Mouse (Mus musculus): ENCODE results near the gene St6galnac1. TPM values are rescaled to one million over a fixed set of nuclear protein-coding genes. Genes with fewer than 3 reads are reported as not detected.

The St6galnac1 gene
- polyA plus RNA-seq, 2 experiments, result not detected

DNA sequence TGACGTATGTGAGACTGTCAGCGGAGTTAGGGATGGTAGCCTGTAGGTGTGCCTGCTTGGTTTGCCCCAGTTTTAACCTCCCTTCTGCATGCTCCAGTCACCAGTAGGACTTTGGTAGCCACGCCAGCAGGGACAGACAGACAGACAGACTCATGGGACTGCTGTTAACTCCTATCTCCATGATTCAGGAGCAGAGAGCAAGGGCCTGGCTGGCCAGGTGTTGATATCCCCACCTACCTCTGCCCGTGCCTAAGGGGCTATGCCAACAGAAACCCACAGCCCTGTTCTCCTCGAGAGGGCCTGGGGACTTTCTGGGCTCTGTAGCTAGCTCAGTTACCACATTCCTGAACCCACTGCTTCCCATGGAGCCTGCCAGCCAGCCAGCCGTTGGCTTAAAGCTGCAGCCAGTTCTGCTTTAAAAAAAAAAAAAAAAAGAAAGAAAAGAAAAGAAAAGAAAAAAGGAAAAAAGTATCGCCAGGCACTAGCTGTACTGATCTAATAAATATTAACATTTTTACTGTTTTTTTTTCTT lies 39.6 kb upstream of the St6galnac1 start:
- Histone ChIP-seq H3K36me3 (replicated peaks; ENCODE audit: control insufficient read depth, insufficient read depth, low read depth) (no peaks in the 10 kb centered on the region), H3K9me3 (ENCODE audit: control insufficient read depth, low read length) (no peaks in the 10 kb centered on the region), H3K4me2 (ENCODE audit: low read depth) (no peak overlapping the region), H3K9ac (replicated peaks) (no peak overlapping the region), H3K27ac (no peak overlapping the region), H3K4me1 (replicated peaks; ENCODE audit: control insufficient read depth in 2 of 2, insufficient read depth in 2 of 2, low read length in 1 of 2) (no peaks in the 10 kb centered on the region), H3K27me3 (ENCODE audit: control insufficient read depth, insufficient read depth, low read length) (no peaks in the 10 kb centered on the region), H3K4me3 (ENCODE audit: insufficient read depth in 1 of 2, low read depth in 2 of 2, low read length in 2 of 2) (no peak overlapping the region)
- DNase-seq (ENCODE audit: low read depth in 3 of 3, low spot score in 3 of 3) (no peak), ATAC-seq (ENCODE audit: insufficient read depth) (no peak)
- 46% methylated on average over 7 of the region's 7 CpGs for WGBS (ENCODE audit: insufficient replicate concordance)
- TF ChIP-seq EP300 (IDR thresholded peaks at IDR 0.05; ENCODE audit: low read depth) (no peak), CTCF (IDR thresholded peaks at IDR 0.05; ENCODE audit: low read depth) (no peak)

DNA sequence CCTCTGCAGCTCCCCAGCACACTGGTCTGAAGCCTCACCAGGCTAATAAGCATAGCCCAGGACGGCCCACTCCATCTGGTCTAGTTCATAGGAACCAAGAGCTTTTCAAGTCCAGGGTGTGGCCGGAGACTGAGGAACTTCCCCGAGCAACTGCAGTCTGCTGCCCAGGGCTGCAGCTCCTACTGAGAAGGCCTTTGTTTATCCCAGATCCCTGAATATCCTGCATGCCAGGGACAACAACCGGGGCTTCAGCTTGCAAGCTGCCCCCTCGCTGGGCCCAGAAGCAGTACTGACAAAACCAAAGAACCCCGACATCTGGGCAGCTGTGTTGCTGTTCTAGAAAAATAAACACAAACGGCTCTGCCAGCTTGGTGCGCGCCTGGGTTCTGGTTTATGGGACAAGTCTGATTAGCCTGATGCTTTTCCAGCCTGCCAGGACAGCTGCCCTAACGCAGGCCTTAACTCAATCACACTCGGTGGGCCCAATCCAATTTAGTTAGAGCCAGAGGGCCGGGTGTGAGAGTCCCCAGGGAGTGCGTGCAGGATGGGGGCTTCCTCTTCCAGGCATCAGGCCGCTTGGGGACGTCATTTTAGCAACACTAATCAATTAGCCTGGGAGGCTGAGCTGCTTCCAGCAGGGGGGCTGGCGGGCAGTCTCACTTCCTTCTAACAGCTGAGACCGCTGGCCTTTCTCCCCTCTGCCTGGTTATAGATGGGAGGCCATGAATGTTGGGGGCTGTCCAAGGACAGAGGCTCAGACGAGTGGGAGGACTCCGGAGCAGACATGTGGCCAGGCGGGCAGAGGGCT lies 39.0 kb upstream of the St6galnac1 start:
- H3K27me3 ChIP-seq (ENCODE audit: control insufficient read depth, insufficient read depth, low read length), result no peaks in the 10 kb centered on the region
- H3K4me2 ChIP-seq (ENCODE audit: low read depth), result no peak overlapping the region
- H3K9ac ChIP-seq (replicated peaks), result no peak overlapping the region
- H3K9me3 ChIP-seq (ENCODE audit: control insufficient read depth, low read length), result no peaks in the 10 kb centered on the region
- no peak for TF ChIP-seq EP300 (IDR thresholded peaks at IDR 0.05; ENCODE audit: low read depth)
- TF ChIP-seq CTCF (IDR thresholded peaks at IDR 0.05; ENCODE audit: low read depth), result no peak
- DNase-seq (ENCODE audit: low read depth in 3 of 3, low spot score in 3 of 3) (no peak), ATAC-seq (ENCODE audit: insufficient read depth) (no peak)
- no peak overlapping the region for H3K27ac ChIP-seq
- 40% methylated on average over 20 of the region's 20 CpGs for WGBS (ENCODE audit: insufficient replicate concordance)
- H3K4me1 ChIP-seq (replicated peaks; ENCODE audit: control insufficient read depth in 2 of 2, insufficient read depth in 2 of 2, low read length in 1 of 2), result no peaks in the 10 kb centered on the region
- H3K4me3 ChIP-seq (ENCODE audit: insufficient read depth in 1 of 2, low read depth in 2 of 2, low read length in 2 of 2), result no peak overlapping the region
- no peaks in the 10 kb centered on the region for H3K36me3 ChIP-seq (replicated peaks; ENCODE audit: control insufficient read depth, insufficient read depth, low read depth)

DNA sequence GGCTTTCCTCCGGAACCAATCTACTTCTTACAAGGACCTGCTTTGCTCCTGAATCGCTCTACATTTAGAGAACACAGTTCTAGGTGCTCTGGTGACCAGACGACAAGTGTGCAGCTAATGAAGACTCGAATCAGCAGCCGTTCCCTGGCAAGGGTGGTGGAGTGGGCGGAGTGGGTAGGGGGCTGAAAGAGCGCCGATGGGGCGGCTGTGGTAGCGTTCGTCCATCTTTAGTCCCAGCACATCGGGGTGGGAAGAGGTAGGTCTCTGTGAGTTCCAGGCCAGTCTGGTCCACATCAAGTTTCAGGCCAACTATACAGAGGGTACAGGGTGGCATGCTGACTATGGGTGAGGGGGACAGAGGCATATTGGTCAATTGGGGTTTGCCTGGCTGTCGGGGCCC lies 38.3 kb upstream of the St6galnac1 start:
- WGBS (ENCODE audit: insufficient replicate concordance), result 75% methylated on average over 13 of the region's 13 CpGs
- ATAC-seq (ENCODE audit: insufficient read depth), result no peak
- no peaks in the 10 kb centered on the region for H3K4me1 ChIP-seq (replicated peaks; ENCODE audit: control insufficient read depth in 2 of 2, insufficient read depth in 2 of 2, low read length in 1 of 2)
- H3K27ac ChIP-seq, result no peak overlapping the region
- H3K27me3 ChIP-seq (ENCODE audit: control insufficient read depth, insufficient read depth, low read length), result no peaks in the 10 kb centered on the region
- no peaks in the 10 kb centered on the region for H3K36me3 ChIP-seq (replicated peaks; ENCODE audit: control insufficient read depth, insufficient read depth, low read depth)
- H3K4me2 ChIP-seq (ENCODE audit: low read depth), result no peak overlapping the region
- no peak overlapping the region for H3K4me3 ChIP-seq (ENCODE audit: insufficient read depth in 1 of 2, low read depth in 2 of 2, low read length in 2 of 2)
- no peak for DNase-seq (ENCODE audit: low read depth in 3 of 3, low spot score in 3 of 3)
- no peak overlapping the region for H3K9ac ChIP-seq (replicated peaks)
- TF ChIP-seq EP300 (IDR thresholded peaks at IDR 0.05; ENCODE audit: low read depth), result no peak
- TF ChIP-seq CTCF (IDR thresholded peaks at IDR 0.05; ENCODE audit: low read depth), result no peak
- no peaks in the 10 kb centered on the region for H3K9me3 ChIP-seq (ENCODE audit: control insufficient read depth, low read length)

DNA sequence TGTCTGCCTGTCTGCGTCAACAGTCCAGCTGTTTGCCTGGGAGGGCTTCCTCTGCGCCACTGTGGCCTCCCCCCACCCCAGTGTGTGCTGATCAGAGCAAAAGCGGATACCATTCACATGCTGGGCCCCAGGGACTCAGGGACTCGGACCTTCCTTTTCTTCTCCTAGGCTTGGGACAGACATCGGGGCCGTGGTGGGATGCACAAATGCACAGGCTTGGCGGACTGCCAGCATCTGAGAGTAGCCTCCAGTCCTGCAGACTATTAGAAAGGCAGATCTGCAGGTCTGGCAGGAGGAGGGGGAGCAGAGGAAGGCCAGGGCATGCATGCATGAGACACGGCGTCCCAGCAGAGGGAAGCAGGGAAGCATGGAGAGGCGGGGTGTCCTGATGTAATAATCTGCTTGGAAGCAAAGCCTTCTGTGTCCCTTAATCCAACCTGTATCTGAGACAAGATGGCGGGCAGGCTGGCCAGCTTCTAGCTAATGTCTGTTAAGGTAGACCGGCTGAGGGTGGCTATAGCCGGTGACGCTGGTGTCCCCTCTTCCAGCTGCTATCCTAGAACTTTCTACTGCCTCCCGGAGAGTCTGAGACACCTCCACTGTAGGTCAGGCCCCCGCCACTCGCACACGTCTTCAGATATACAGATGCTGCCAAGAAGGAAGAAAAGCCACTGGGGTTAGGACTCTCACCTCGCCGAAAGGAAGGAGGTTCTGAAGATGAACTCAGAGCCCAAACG lies 37.7 kb upstream of the St6galnac1 start:
- DNase-seq (ENCODE audit: low read depth in 3 of 3, low spot score in 3 of 3), result no peak
- H3K4me2 ChIP-seq (ENCODE audit: low read depth), result no peak overlapping the region
- H3K4me1 ChIP-seq (replicated peaks; ENCODE audit: control insufficient read depth in 2 of 2, insufficient read depth in 2 of 2, low read length in 1 of 2), result no peaks in the 10 kb centered on the region
- H3K27me3 ChIP-seq (ENCODE audit: control insufficient read depth, insufficient read depth, low read length), result no peaks in the 10 kb centered on the region
- 70% methylated on average over 19 of the region's 21 CpGs for WGBS (ENCODE audit: insufficient replicate concordance)
- no peaks in the 10 kb centered on the region for H3K36me3 ChIP-seq (replicated peaks; ENCODE audit: control insufficient read depth, insufficient read depth, low read depth)
- no peak overlapping the region for H3K27ac ChIP-seq
- H3K9ac ChIP-seq (replicated peaks), result no peak overlapping the region
- no peak for TF ChIP-seq CTCF (IDR thresholded peaks at IDR 0.05; ENCODE audit: low read depth)
- TF ChIP-seq EP300 (IDR thresholded peaks at IDR 0.05; ENCODE audit: low read depth), result no peak
- H3K9me3 ChIP-seq (ENCODE audit: control insufficient read depth, low read length), result no peaks in the 10 kb centered on the region
- no peak overlapping the region for H3K4me3 ChIP-seq (ENCODE audit: insufficient read depth in 1 of 2, low read depth in 2 of 2, low read length in 2 of 2)
- ATAC-seq (ENCODE audit: insufficient read depth), result no peak

Measured in liver, embryonic 14.5 days (tissue).